Comparison of ENCODE assay signal across 20 mouse cellular contexts in the genomic region with DNA sequence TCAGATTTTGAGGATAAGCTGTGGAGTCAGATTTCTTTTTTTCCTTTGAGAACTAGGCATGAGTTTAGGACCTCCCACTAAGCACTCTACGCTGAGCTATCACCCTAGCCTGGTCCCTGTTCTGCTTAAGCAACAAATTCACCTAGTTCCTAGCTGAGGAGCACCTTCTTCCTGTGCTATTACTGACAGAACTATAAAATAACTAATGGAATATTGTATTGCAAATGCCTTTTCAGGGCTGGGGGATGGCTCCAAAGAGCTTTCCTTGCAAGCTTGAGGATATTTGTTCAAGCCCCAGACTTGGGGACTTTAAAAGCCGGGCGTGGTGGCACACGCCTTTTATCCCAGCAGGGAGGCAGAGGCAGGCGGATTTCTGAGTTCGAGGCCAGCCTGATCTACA. TPM values are rescaled to one million over a fixed set of nuclear protein-coding genes. Genes with fewer than 3 reads are reported as not detected.
"Had no signal": no experiment of that assay in that cellular context is flagged by ENCODE, and none has a peak within 500 bp of the region (broad histone marks: within the 10 kb centered on the region; RNA-seq: fewer than 3 reads in every experiment).

No protein-coding gene starts in this region.

- H3K4me3 ChIP-seq: midbrain, embryonic 13.5 days; midbrain, embryonic 15.5 days; myocyte; neural tube, embryonic 13.5 days; neural tube, embryonic 15.5 days had no signal

- ATAC-seq: midbrain, embryonic 13.5 days; midbrain, embryonic 15.5 days had no signal

- H3K36me3 ChIP-seq: midbrain, embryonic 13.5 days; midbrain, embryonic 15.5 days; neural tube, embryonic 13.5 days; neural tube, embryonic 15.5 days had no signal

- H3K27ac ChIP-seq: midbrain, embryonic 13.5 days; midbrain, embryonic 15.5 days; neural tube, embryonic 13.5 days; neural tube, embryonic 15.5 days had no signal

- H3K4me1 ChIP-seq: midbrain, embryonic 13.5 days; midbrain, embryonic 15.5 days had no signal

- H3K9ac ChIP-seq: lung, embryonic 14.5 days; midbrain, embryonic 13.5 days; midbrain, embryonic 15.5 days; neural tube, embryonic 13.5 days; neural tube, embryonic 15.5 days had no signal

- DNase-seq: lung, adult 18-20 months; lung, embryonic 14.5 days; lung, postnatal 10 days; lung, postnatal 4 days; retina, postnatal 1 day; right cerebral cortex, adult 18-20 months; right cerebral cortex, postnatal 25 days; right cerebral cortex, postnatal 4 days; spleen, adult 18-20 months; thymus, adult 18-20 months; thymus, postnatal 14 days; thymus, postnatal 36 days had no signal

- H3K4me2 ChIP-seq: lung, embryonic 14.5 days; midbrain, embryonic 11.5 days; midbrain, embryonic 13.5 days; midbrain, embryonic 15.5 days; neural tube, embryonic 13.5 days; neural tube, embryonic 15.5 days had no signal

- H3K27me3 ChIP-seq: midbrain, embryonic 13.5 days; midbrain, embryonic 15.5 days; neural tube, embryonic 13.5 days; neural tube, embryonic 15.5 days had no signal

- H3K9me3 ChIP-seq: midbrain, embryonic 13.5 days; midbrain, embryonic 15.5 days; neural tube, embryonic 13.5 days; neural tube, embryonic 15.5 days had no signal

RNA-seq across cellular contexts. Expression of a gene that starts 55.5 kb away (rescaled TPM):
- total RNA-seq: megakaryocyte, adult 5-6 weeks; megakaryocyte-erythroid progenitor cell, adult 5-6 weeks had no signal
